Mouse (Mus musculus) heart, postnatal 4 days (tissue): ENCODE data around the gene Bcl7c. TPM values are rescaled to one million over a fixed set of nuclear protein-coding genes. Genes with fewer than 3 reads are reported as not detected.
A peak's percentile ranks its signal among the peaks of the same experiment; 100 is the strongest.
"Not testable (repeated sequence)": the region's sequence is repeated elsewhere in the genome, so short reads cannot be mapped to it uniquely, and the experiment has no call there.

Experiments
- DNase-seq: peaks from one replicate; pipeline ENCODE4 v3.0.0; 2021
- microRNA-seq, 2 experiments: library from miRNA; unstranded; fragments of <30 nt; microRNA quantifications; one replicate each; pipeline ENCODE4 v1.2.0; 2021 to 2022
- total RNA-seq, 2 experiments: library from RNA; stranded (reverse); gene quantifications; 2 replicates each; pipeline ENCODE4 v1.2.3; 2021

Gene Bcl7c
- total RNA-seq, 2 experiments from 2014 or later, result 67.6 to 71.1 TPM

DNA sequence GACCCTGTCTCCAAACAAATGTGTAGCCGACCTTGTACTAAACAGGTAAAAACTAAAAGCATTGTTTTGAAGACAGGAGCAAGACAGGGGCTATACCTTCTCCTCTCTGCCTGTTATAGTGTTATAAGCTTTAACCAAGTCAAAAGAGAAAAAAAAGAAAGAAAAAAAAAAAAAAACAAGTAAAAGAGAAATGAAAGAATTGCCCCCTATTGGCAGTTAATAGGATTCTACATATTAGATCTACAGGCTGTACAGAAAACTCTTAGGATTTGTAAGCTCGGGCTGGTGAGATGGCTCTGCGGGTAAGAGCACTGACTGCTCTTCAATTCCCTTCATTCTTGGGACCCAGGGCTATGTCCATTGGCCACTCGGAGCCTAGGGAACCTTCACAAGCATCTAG, 66.5 kb downstream of the Bcl7c start:
- DNase-seq, result no peak

DNA sequence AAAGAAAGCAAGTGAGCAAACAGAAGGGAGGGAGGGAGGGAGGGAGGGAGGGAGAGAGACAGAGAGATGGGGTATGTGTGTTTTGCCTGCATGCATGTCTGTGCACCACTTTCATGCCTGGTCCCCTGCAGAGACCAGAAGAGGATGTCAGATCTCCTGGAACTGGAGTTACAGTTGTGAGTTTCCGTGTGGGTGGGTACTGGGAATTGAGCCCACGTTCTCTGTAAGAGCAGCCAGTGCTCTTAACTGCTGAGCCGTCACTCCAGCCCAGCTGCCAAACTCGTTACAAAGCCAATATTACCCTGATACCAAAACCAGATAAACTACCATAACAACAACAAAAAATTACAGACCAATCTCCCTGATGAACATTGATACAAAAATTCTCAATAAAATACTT, 67.5 kb downstream of the Bcl7c start:
- no peak for DNase-seq

DNA sequence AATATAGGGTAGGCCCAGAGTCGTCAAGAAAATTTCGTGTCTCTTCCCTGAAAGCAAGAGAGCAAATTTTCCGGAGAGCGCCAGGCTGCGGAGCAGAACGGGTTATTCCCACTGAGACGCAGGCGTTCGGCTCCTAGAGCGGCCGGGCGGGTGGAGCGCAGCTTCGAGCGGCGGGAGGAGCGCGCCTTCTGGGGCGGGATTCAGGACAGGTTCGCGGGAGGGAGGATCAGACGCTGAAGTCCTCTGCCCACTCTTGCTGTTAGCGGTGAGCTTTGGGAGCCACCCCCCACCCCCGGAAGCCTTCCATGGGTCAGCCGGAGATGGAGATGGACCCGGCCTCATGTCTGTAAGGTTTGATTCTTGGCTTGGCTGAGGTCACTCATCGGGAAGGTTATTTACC, 71.8 kb downstream of the Bcl7c start:
- peak; percentile 85 for DNase-seq

DNA sequence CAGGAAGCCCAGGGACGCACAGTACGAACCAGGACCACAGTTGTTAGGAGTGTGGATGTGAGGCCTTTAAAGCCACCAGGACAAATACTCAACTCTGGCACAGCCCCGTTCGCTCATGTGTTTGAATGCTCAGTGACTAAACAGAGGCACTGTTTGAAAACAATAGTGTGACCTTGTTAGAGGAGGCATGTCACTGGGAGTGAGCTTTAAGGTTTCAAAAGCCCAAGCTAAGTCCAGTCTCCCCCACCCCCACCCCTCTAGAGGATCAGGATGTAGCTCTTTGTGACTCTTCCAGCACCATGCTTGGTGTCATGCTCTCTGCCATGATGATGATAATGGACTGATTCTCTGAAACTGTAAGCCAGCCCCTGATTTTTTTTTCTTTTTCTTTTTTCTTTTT, 77.3 kb downstream of the Bcl7c start:
- no peak for DNase-seq

DNA sequence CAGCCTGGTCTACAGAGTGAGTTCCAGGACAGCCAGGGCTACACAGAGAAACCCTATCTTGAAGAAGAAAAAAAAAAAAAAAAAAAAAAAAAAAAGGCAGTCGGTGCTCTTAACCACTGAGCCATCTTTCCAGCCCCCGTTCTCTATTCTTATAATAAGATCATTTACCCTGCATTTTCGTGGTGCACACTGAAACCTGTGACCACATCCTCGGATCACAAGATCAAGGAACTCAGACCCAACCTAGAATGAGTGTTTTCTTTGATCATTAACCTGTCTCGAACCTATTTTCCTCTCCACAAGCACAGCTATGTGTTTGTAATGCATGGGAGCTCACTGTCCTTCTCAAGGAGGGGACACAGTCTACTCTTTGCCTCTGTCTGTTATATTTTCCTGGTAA, 80.1 kb downstream of the Bcl7c start:
- DNase-seq, result no peak

DNA sequence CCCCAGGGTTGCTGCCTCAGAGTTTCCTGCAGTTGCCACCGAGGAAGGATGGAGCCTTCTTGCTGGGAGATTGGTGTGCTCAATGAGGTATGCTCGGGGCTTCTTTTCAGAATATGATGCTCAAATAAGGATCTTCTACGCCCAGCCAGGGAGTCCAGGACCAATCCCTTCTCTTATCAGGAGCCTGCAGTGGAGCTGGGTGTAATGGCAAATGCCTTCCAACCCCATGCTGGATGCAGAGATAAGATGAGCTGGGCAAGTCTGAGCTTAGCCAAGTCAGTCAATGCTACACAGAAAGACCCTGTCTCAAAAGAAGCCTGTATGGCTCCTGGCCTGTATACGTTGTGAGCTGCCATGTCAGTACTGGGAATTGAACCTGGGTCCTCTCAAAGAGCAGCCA, 82.3 kb downstream of the Bcl7c start:
- DNase-seq, result no peak

- DNase-seq, result no peak
These were observed 82.7 kb downstream of the Bcl7c start for GRCm38 (mm10) chr7:127626039-127626438.

GRCm38 (mm10) chr7:127618402-127618801, 90.3 kb downstream of the Bcl7c start:
- not testable (repeated sequence) for DNase-seq

GRCm38 (mm10) chr7:127617962-127618361, 90.8 kb downstream of the Bcl7c start:
- DNase-seq, result no peak

DNA sequence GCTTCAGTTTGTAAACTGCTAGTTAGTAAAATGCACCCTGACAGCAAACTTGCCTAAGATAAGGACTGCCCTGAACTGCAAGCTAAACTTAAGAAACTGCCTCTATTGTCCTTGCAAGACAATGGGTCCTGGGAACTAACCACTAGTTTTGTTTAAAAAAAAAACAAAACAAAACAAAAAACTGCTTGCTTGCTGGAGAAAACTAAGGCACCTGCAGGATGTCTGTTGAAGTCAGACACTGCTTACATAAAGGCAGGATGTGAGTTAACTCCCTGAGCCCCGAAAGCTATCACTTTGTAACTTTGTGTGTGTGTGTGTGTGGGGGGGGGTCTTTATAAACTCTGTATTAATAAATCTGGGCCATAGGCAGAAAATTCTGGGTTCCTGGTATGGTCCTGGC, 91.9 kb downstream of the Bcl7c start:
- no peak for DNase-seq

GRCm38 (mm10) chr7:127616336-127616735, 92.4 kb downstream of the Bcl7c start:
- DNase-seq, result no peak

GRCm38 (mm10) chr7:127614891-127615843, 93.6 kb downstream of the Bcl7c start, which contains the start of gene Zfp629:
Gene Zfp629 (minus strand): TSS chr7:127615797.
- DNase-seq, result peak; percentile 84

- peak; percentile 77 for DNase-seq
These were observed 94.2 kb downstream of the Bcl7c start for GRCm38 (mm10) chr7:127614511-127614890.

- DNase-seq, result no peak
These were observed 94.6 kb downstream of the Bcl7c start for GRCm38 (mm10) chr7:127614091-127614490.

DNA sequence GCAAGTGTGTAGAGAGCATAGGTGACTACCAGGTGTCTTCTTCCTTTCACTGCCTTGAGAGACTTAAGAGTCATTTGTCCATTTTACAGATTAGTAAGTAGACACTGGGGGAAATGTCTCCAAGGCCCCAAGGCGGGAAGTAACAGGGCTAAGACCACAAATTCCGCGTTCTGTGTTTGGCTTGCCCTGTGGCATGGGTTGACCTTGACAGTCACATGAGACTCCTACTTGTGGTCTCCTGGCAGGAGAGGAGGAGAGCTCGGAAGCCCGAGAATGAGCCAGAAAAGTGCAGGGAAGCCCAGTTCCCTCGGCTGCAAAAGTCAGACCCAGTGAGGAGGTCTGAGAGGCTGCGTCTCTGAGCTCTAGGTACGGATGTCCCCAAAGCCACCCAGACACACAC, 95.2 kb downstream of the Bcl7c start:
- DNase-seq, result no peak

GRCm38 (mm10) chr7:127611561-127611960, 97.2 kb downstream of the Bcl7c start:
- DNase-seq, result no peak

Small RNAs within 50 kb of the gene (microRNA-seq; reads per million reads assigned to microRNA genes)
- gene Mir762, result 0 reads per million in 2 experiments

Other genes with a start within 250 kb of the Bcl7c start
- gene Prr14, start 249.3 kb downstream of the Bcl7c start, total RNA-seq, result 10 to 100 TPM; 28.0 to 28.9 TPM
- gene Fbrs, start 229.7 kb downstream of the Bcl7c start, total RNA-seq, result 10 to 100 TPM; 37.4 to 38.0 TPM
- gene Srcap, start 196.9 kb downstream of the Bcl7c start, total RNA-seq, result 10 to 100 TPM; 78.7 to 80.5 TPM
- 10 to 100 TPM; 16.5 to 17.1 TPM for gene Gm42715, start 189.3 kb downstream of the Bcl7c start, total RNA-seq
- gene Tmem265, start 147.5 kb downstream of the Bcl7c start, total RNA-seq, result under 1 TPM in 1 of 2 experiments, not detected in 1; 0.45 TPM
- 10 to 100 TPM; 18.1 to 19.4 TPM for gene Phkg2, start 135.6 kb downstream of the Bcl7c start, total RNA-seq
- gene Ccdc189, start 120.3 kb downstream of the Bcl7c start, total RNA-seq, result 1 to 10 TPM; 6.5 to 9.2 TPM
- 10 to 100 TPM; 47.8 to 49.7 TPM for gene Rnf40, start 120.2 kb downstream of the Bcl7c start, total RNA-seq
- 10 to 100 TPM; 31.8 to 38.0 TPM for gene Zfp629, start 93.1 kb downstream of the Bcl7c start, total RNA-seq
- 1 to 10 TPM; 3.4 to 4.0 TPM for gene Ctf1, start 3.8 kb upstream of the Bcl7c start, total RNA-seq
- gene Ctf2, start 23.2 kb upstream of the Bcl7c start, total RNA-seq, result not detected
- gene Fbxl19, start 35.6 kb upstream of the Bcl7c start, total RNA-seq, result 1 to 10 TPM; 6.0 TPM
- 10 to 100 TPM; 14.7 to 14.8 TPM for gene Orai3, start 60.9 kb upstream of the Bcl7c start, total RNA-seq
- gene Setd1a, start 67.7 kb upstream of the Bcl7c start, total RNA-seq, result 10 to 100 TPM; 30.8 to 32.0 TPM
- 1 to 10 TPM; 3.0 to 3.2 TPM for gene Gm49388, start 76.7 kb upstream of the Bcl7c start, total RNA-seq
- 10 to 100 TPM in 1 of 2 experiments, 1 to 10 TPM in 1; 9.6 to 10.3 TPM for gene Hsd3b7, start 91.7 kb upstream of the Bcl7c start, total RNA-seq
- 10 to 100 TPM; 67.1 to 75.3 TPM for gene Stx4a, start 115.4 kb upstream of the Bcl7c start, total RNA-seq
- gene Stx1b, start 115.6 kb upstream of the Bcl7c start, total RNA-seq, result 1 to 10 TPM in 1 of 2 experiments, under 1 TPM in 1; 0.90 to 1.2 TPM
- gene Zfp646, start 167.3 kb upstream of the Bcl7c start, total RNA-seq, result 10 to 100 TPM; 24.3 to 25.2 TPM
- gene Zfp668, start 167.9 kb upstream of the Bcl7c start, total RNA-seq, result 1 to 10 TPM; 7.7 to 8.9 TPM
- 1 to 10 TPM in 1 of 2 experiments, under 1 TPM in 1; 0.88 to 1.1 TPM for gene Prss53, start 182.0 kb upstream of the Bcl7c start, total RNA-seq
- gene Gm21974, start 186.5 kb upstream of the Bcl7c start, total RNA-seq, result not detected
- gene Vkorc1, start 186.7 kb upstream of the Bcl7c start, total RNA-seq, result 10 to 100 TPM; 30.3 to 32.0 TPM
- 100 to 1,000 TPM; 102 to 113 TPM for gene Bckdk, start 195.1 kb upstream of the Bcl7c start, total RNA-seq
- 10 to 100 TPM; 13.0 to 13.9 TPM for gene Kat8, start 203.6 kb upstream of the Bcl7c start, total RNA-seq
- not detected for gene Prss8, start 221.2 kb upstream of the Bcl7c start, total RNA-seq
- gene Prss36, start 237.8 kb upstream of the Bcl7c start, total RNA-seq, result 1 to 10 TPM; 4.0 to 4.8 TPM